Mouse (Mus musculus) gastrocnemius, postnatal 14 days (tissue): ENCODE results near the gene Gm11564. TPM values are rescaled to one million over a fixed set of nuclear protein-coding genes. Genes with fewer than 3 reads are reported as not detected.

Source experiments
- total RNA-seq, 2 experiments: library from RNA; stranded (reverse); gene quantifications; 2 replicates each; pipeline ENCODE4 v1.2.3; 2021

The Gm11564 gene
- total RNA-seq, 2 experiments from 2014 or later = not detected

Other genes with a start within 250 kb of the Gm11564 start
- gene Krtap3-1, start 249.0 kb downstream of the Gm11564 start, total RNA-seq = not detected
- not detected for gene Krtap1-5, start 234.7 kb downstream of the Gm11564 start, total RNA-seq
- gene Krtap1-4, start 232.0 kb downstream of the Gm11564 start, total RNA-seq = not detected
- gene Krtap1-3, start 224.3 kb downstream of the Gm11564 start, total RNA-seq = not detected
- gene Krtap9-3, start 217.6 kb downstream of the Gm11564 start, total RNA-seq = not detected
- not detected for gene Gm11938, start 212.4 kb downstream of the Gm11564 start, total RNA-seq
- gene Gm11937, start 205.5 kb downstream of the Gm11564 start, total RNA-seq = not detected
- gene Krtap2-4, start 200.8 kb downstream of the Gm11564 start, total RNA-seq = not detected
- gene Gm11562, start 195.2 kb downstream of the Gm11564 start, total RNA-seq = not detected
- gene Krtap4-1, start 187.4 kb downstream of the Gm11564 start, total RNA-seq = not detected
- not detected for gene Krtap4-2, start 180.6 kb downstream of the Gm11564 start, total RNA-seq
- gene Krtap4-7, start 171.6 kb downstream of the Gm11564 start, total RNA-seq = not detected
- gene Gm11555, start 165.4 kb downstream of the Gm11564 start, total RNA-seq = not detected
- gene Gm11563, start 156.7 kb downstream of the Gm11564 start, total RNA-seq = not detected
- gene Krtap4-6, start 149.7 kb downstream of the Gm11564 start, total RNA-seq = not detected
- gene Gm14190, start 124.9 kb downstream of the Gm11564 start, total RNA-seq = not detected
- not detected for gene Gm14180, start 81.4 kb downstream of the Gm11564 start, total RNA-seq
- not detected for gene Gm11595, start 42.8 kb downstream of the Gm11564 start, total RNA-seq
- gene Krtap4-8, start 35.0 kb downstream of the Gm11564 start, total RNA-seq = not detected
- gene Krtap4-9, start 30.5 kb downstream of the Gm11564 start, total RNA-seq = not detected
- not detected for gene Gm11596, start 22.2 kb downstream of the Gm11564 start, total RNA-seq
- gene Gm11569, start 16.7 kb downstream of the Gm11564 start, total RNA-seq = not detected
- not detected for gene Gm11554, start 11.2 kb downstream of the Gm11564 start, total RNA-seq
- gene Krtap4-13, start 5.8 kb downstream of the Gm11564 start, total RNA-seq = not detected
- not detected for gene 2300003K06Rik, start 22.4 kb upstream of the Gm11564 start, total RNA-seq
- gene Krtap4-16, start 35.9 kb upstream of the Gm11564 start, total RNA-seq = not detected
- not detected for gene Gm11568, start 42.3 kb upstream of the Gm11564 start, total RNA-seq
- gene Gm11559, start 48.8 kb upstream of the Gm11564 start, total RNA-seq = not detected
- gene Krtap9-1, start 57.7 kb upstream of the Gm11564 start, total RNA-seq = not detected
- not detected for gene Gm11567, start 63.5 kb upstream of the Gm11564 start, total RNA-seq
- not detected for gene Krtap31-1, start 92.3 kb upstream of the Gm11564 start, total RNA-seq
- gene Gm11565, start 99.1 kb upstream of the Gm11564 start, total RNA-seq = not detected
- gene Krtap31-2, start 120.6 kb upstream of the Gm11564 start, total RNA-seq = not detected
- not detected for gene Krtap9-5, start 132.8 kb upstream of the Gm11564 start, total RNA-seq
- gene Krtap29-1, start 163.4 kb upstream of the Gm11564 start, total RNA-seq = not detected
- not detected for gene Krtap16-1, start 170.9 kb upstream of the Gm11564 start, total RNA-seq
- gene Krtap17-1, start 178.3 kb upstream of the Gm11564 start, total RNA-seq = not detected
- gene Krt33a, start 200.5 kb upstream of the Gm11564 start, total RNA-seq = under 1 TPM in 1 of 2 experiments, not detected in 1; 0.16 TPM
- under 1 TPM in 1 of 2 experiments, not detected in 1; 0.31 TPM for gene Krt33b, start 214.2 kb upstream of the Gm11564 start, total RNA-seq
- gene Krt34, start 225.9 kb upstream of the Gm11564 start, total RNA-seq = not detected
- gene Krt31, start 234.9 kb upstream of the Gm11564 start, total RNA-seq = not detected